Mouse (Mus musculus): ENCODE results near the gene Peli2. TPM values are rescaled to one million over a fixed set of nuclear protein-coding genes. Genes with fewer than 3 reads are reported as not detected.

Gene Peli2
- polyA plus RNA-seq, 1 experiment, result 125 TPM

- no peaks in the 10 kb centered on the region for H3K27me3 ChIP-seq (ENCODE audit: control insufficient read depth, insufficient read depth, low read length)
- TF ChIP-seq POLR2A (IDR thresholded peaks at IDR 0.05; ENCODE audit: control insufficient read depth, low read depth, low read length), result no peak
- H3K27ac ChIP-seq (ENCODE audit: control insufficient read depth, insufficient read depth, low read depth, low read length), result no peak overlapping the region
- H3K36me3 ChIP-seq (ENCODE audit: control insufficient read depth, insufficient read depth, low read length), result no peaks in the 10 kb centered on the region
- peak overlapping the region; percentile 75 for H3K4me3 ChIP-seq (ENCODE audit: control insufficient read depth, low read depth, low read length)
- peaks cover 4% of the 10 kb centered on the region for H3K4me1 ChIP-seq (ENCODE audit: control insufficient read depth, insufficient read depth, low read length)
Measured at GRCm38 (mm10) chr14:48126931-48127330, 6.3 kb downstream of the Peli2 start.

DNA sequence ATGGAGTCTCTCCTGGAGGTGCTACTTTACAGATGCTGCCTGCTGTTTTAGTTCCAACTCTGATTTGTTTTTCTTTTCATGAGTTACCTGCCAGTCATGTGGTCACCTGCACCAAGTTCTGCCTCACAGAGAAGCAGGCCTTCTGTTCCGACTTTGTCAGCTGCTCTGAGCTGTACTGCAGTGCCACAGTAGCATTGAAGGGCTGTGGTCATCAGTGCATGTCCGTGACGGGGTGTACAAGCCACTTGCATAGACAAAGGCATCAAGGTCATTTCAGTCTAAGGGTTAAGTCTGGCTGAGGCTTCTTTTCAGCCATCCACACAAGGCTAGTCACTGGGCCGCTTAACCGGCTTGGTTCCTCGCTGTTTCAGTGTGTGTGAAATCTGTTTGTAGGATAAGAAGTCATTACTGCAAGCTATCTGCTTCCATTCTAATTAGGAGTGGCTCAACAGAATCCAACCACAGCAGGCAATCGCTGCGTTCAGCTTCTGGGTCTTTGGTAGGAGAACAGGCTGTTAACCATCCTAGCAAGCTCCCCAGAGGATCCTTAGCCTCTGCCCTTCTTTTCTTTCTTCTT is 7.1 kb downstream of the Peli2 start:
- Histone ChIP-seq H3K36me3 (ENCODE audit: control insufficient read depth, insufficient read depth, low read length) (no peaks in the 10 kb centered on the region), H3K4me3 (ENCODE audit: control insufficient read depth, low read depth, low read length) (peak overlapping the region; percentile 75), H3K27ac (ENCODE audit: control insufficient read depth, insufficient read depth, low read depth, low read length) (no peak overlapping the region), H3K4me1 (ENCODE audit: control insufficient read depth, insufficient read depth, low read length) (peaks cover 4% of the 10 kb centered on the region), H3K27me3 (ENCODE audit: control insufficient read depth, insufficient read depth, low read length) (no peaks in the 10 kb centered on the region)
- TF ChIP-seq CTCF (IDR thresholded peaks at IDR 0.05; ENCODE audit: control insufficient read depth, insufficient read depth, insufficient replicate concordance, low read depth, low read length) (no peak), POLR2A (IDR thresholded peaks at IDR 0.05; ENCODE audit: control insufficient read depth, low read depth, low read length) (no peak)

- Histone ChIP-seq H3K27ac (ENCODE audit: control insufficient read depth, insufficient read depth, low read depth, low read length) (no peak overlapping the region), H3K27me3 (ENCODE audit: control insufficient read depth, insufficient read depth, low read length) (no peaks in the 10 kb centered on the region)
- TF ChIP-seq CTCF (IDR thresholded peaks at IDR 0.05; ENCODE audit: control insufficient read depth, insufficient read depth, insufficient replicate concordance, low read depth, low read length) (no peak), POLR2A (IDR thresholded peaks at IDR 0.05; ENCODE audit: control insufficient read depth, low read depth, low read length) (no peak)
Measured at GRCm38 (mm10) chr14:48128701-48129100, 8.1 kb downstream of the Peli2 start.

GRCm38 (mm10) chr14:48130021-48130420 is 9.4 kb downstream of the Peli2 start:
- Histone ChIP-seq H3K4me1 (ENCODE audit: control insufficient read depth, insufficient read depth, low read length) (peaks cover 2% of the 10 kb centered on the region; the same call in 1 of the 2 replicates), H3K4me3 (ENCODE audit: control insufficient read depth, low read depth, low read length) (no peak overlapping the region), H3K36me3 (ENCODE audit: control insufficient read depth, insufficient read depth, low read length) (no peaks in the 10 kb centered on the region), H3K27me3 (ENCODE audit: control insufficient read depth, insufficient read depth, low read length) (no peaks in the 10 kb centered on the region), H3K27ac (ENCODE audit: control insufficient read depth, insufficient read depth, low read depth, low read length) (no peak overlapping the region)
- TF ChIP-seq CTCF (IDR thresholded peaks at IDR 0.05; ENCODE audit: control insufficient read depth, insufficient read depth, insufficient replicate concordance, low read depth, low read length) (no peak), POLR2A (IDR thresholded peaks at IDR 0.05; ENCODE audit: control insufficient read depth, low read depth, low read length) (no peak)

More at GRCm38 (mm10) chr14:48128701-48129100, 8.1 kb downstream of the Peli2 start:
- Histone ChIP-seq H3K36me3 (ENCODE audit: control insufficient read depth, insufficient read depth, low read length) (no peaks in the 10 kb centered on the region), H3K4me3 (ENCODE audit: control insufficient read depth, low read depth, low read length) (no peak overlapping the region), H3K4me1 (ENCODE audit: control insufficient read depth, insufficient read depth, low read length) (peaks cover 2% of the 10 kb centered on the region)

- Histone ChIP-seq H3K27me3 (ENCODE audit: control insufficient read depth, insufficient read depth, low read length) (no peaks in the 10 kb centered on the region), H3K36me3 (ENCODE audit: control insufficient read depth, insufficient read depth, low read length) (no peaks in the 10 kb centered on the region), H3K27ac (ENCODE audit: control insufficient read depth, insufficient read depth, low read depth, low read length) (no peak overlapping the region), H3K4me3 (ENCODE audit: control insufficient read depth, low read depth, low read length) (no peak overlapping the region), H3K4me1 (ENCODE audit: control insufficient read depth, insufficient read depth, low read length) (peaks cover 2% of the 10 kb centered on the region; the same call in 1 of the 2 replicates)
- TF ChIP-seq POLR2A (IDR thresholded peaks at IDR 0.05; ENCODE audit: control insufficient read depth, low read depth, low read length), result no peak
- no peak for TF ChIP-seq CTCF (IDR thresholded peaks at IDR 0.05; ENCODE audit: control insufficient read depth, insufficient read depth, insufficient replicate concordance, low read depth, low read length)
Measured at GRCm38 (mm10) chr14:48130761-48131575, 10.3 kb downstream of the Peli2 start.

DNA sequence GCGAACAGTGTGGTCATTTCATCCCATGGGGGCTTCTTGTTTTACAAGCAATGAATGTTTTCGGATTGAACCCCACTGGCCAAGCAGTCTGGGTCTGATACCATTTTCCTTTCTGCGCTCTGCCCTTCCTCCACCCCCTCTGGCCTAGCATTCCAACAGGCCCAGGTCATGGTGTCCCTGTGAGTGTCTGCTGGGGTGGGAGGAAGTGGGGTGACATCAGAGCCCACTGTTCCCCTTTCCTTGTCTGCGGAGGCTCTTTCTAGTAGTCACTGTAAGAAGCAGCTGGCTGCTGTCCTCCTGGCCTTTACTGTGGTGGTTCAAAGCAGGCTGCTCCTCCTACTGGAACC is 10.9 kb downstream of the Peli2 start:
- TF ChIP-seq POLR2A (IDR thresholded peaks at IDR 0.05; ENCODE audit: control insufficient read depth, low read depth, low read length) (no peak), CTCF (IDR thresholded peaks at IDR 0.05; ENCODE audit: control insufficient read depth, insufficient read depth, insufficient replicate concordance, low read depth, low read length) (no peak)
- Histone ChIP-seq H3K4me3 (ENCODE audit: control insufficient read depth, low read depth, low read length) (no peak overlapping the region), H3K36me3 (ENCODE audit: control insufficient read depth, insufficient read depth, low read length) (no peaks in the 10 kb centered on the region), H3K4me1 (ENCODE audit: control insufficient read depth, insufficient read depth, low read length) (peaks cover 2% of the 10 kb centered on the region; the same call in 1 of the 2 replicates), H3K27ac (ENCODE audit: control insufficient read depth, insufficient read depth, low read depth, low read length) (no peak overlapping the region), H3K27me3 (ENCODE audit: control insufficient read depth, insufficient read depth, low read length) (no peaks in the 10 kb centered on the region)

DNA sequence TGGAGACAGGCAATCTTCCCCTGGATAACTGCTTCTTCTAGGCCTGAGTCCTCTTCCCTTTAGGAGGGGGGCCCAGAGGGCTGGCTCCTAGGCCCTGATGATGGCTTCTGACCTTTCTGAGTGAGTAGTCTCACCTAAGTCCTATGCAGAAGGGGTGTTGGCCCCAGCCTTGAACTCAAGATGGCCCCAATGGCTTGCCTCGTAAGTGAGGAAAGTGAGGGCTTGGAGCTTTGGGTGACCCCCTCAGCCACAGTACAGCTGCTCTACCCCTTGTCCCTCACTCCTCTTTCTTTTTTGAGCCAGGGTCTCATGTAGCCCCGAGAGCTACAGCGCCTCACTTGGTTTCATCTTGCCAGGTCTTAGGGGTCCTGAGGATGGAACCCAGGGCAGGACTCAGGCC is 11.6 kb downstream of the Peli2 start:
- TF ChIP-seq CTCF (IDR thresholded peaks at IDR 0.05; ENCODE audit: control insufficient read depth, insufficient read depth, insufficient replicate concordance, low read depth, low read length), result no peak
- no peak for TF ChIP-seq POLR2A (IDR thresholded peaks at IDR 0.05; ENCODE audit: control insufficient read depth, low read depth, low read length)
- Histone ChIP-seq H3K27ac (ENCODE audit: control insufficient read depth, insufficient read depth, low read depth, low read length) (no peak overlapping the region), H3K4me3 (ENCODE audit: control insufficient read depth, low read depth, low read length) (no peak overlapping the region), H3K36me3 (ENCODE audit: control insufficient read depth, insufficient read depth, low read length) (no peaks in the 10 kb centered on the region), H3K27me3 (ENCODE audit: control insufficient read depth, insufficient read depth, low read length) (no peaks in the 10 kb centered on the region), H3K4me1 (ENCODE audit: control insufficient read depth, insufficient read depth, low read length) (peaks cover 1% of the 10 kb centered on the region; the same call in 1 of the 2 replicates)

Data from testis, adult 2 months (tissue).